ENCODE assay signal across 16 mouse cellular contexts in the genomic region with DNA sequence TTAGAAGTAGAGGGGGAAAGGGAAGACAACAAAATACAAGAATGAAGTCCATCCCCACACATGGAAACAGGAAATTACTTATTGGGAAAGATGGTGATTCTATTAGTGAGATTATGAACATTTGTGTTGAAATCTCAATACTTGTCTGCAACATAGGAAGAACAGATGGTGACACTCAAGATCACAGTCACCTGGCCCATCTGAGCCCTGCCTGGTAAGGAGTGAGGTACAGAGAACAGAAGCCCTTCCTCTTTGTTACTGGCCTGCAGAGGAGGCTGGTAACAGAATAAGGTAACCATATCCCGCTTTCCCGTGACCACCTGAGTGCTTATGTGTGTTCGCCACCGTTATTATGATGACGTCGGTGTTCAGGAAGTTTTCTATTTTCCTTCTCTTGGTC. TPM values are rescaled to one million over a fixed set of nuclear protein-coding genes. Genes with fewer than 3 reads are reported as not detected.
"Had no signal": no experiment of that assay in that cellular context is flagged by ENCODE, and none has a peak within 500 bp of the region (broad histone marks: within the 10 kb centered on the region; RNA-seq: fewer than 3 reads in every experiment).

No protein-coding gene starts in this region.

- H3K4me1 ChIP-seq: megakaryocyte, embryonic 14.5 days; midbrain, embryonic 15.5 days; stomach, embryonic 15.5 days had no signal

- H3K9ac ChIP-seq: lung, embryonic 15.5 days; midbrain, embryonic 13.5 days; midbrain, embryonic 15.5 days; neural tube, embryonic 12.5 days; stomach, embryonic 15.5 days had no signal

- H3K27ac ChIP-seq: lung, embryonic 15.5 days; macrophage; midbrain, embryonic 13.5 days; midbrain, embryonic 15.5 days; neural tube, embryonic 12.5 days; stomach, embryonic 15.5 days; stomach, postnatal 0 days had no signal

- H3K27me3 ChIP-seq: lung, embryonic 15.5 days; megakaryocyte, embryonic 14.5 days; midbrain, embryonic 13.5 days; midbrain, embryonic 15.5 days; neural tube, embryonic 12.5 days; stomach, embryonic 15.5 days had no signal

- H3K4me3 ChIP-seq: lung, embryonic 15.5 days; megakaryocyte, embryonic 14.5 days; midbrain, embryonic 13.5 days; midbrain, embryonic 15.5 days; neural tube, embryonic 12.5 days; stomach, embryonic 15.5 days had no signal

- H3K36me3 ChIP-seq: lung, embryonic 15.5 days; midbrain, embryonic 13.5 days; midbrain, embryonic 15.5 days; neural tube, embryonic 12.5 days; stomach, embryonic 15.5 days had no signal

- DNase-seq: lung, adult 2 months; lung, postnatal 14 days; lung, postnatal 36 days; thymus, adult 2 months; thymus, postnatal 25 days; thymus, postnatal 4 days had no signal

RNA-seq across cellular contexts. Expression of a gene that starts 21.0 kb away (rescaled TPM):
- total RNA-seq: megakaryocyte progenitor cell, adult 5-6 weeks; neutrophil, adult 5-6 weeks had no signal
- polyA plus RNA-seq: macrophage had no signal
